Comparison of ENCODE assay signal across 15 mouse cellular contexts in the genomic region with DNA sequence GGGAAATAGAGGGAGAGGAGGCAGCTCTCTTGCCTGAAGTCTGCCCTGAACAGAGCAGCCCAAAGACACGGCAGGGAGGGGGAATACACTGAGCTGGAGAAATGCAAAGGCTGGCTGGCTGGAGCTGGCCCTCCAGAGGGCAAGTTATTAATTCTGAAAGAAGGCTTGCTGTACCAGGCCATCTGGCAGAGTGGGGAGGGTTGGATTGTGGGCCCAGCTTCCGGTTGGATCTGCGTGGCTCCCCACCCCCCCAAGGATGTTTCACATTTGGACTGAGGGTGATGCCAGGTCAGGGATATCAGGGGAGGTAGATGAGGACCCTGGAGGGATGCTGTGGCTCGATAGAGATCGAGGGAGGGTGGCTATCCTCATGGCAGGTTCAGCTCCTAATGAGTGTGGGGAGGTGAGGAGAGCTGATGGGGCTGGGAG.
DNase-seq lines count a peak whose midpoint lies in the region; ATAC-seq lines count a peak whose summit lies in the region.
"Had no signal": no experiment of that assay in that cellular context is flagged by ENCODE, and none has a peak within 500 bp of the region (broad histone marks: within the 10 kb centered on the region; RNA-seq: fewer than 3 reads in every experiment).

No protein-coding gene starts in this region.

- H3K27ac ChIP-seq in forebrain, embryonic 11.5 days (ENCODE audit: low read depth, low read length), result peak overlapping the region; percentile 50; the same call in 1 of the 2 replicates
- peak overlapping the region; percentile 71 for H3K27ac ChIP-seq in hindbrain, embryonic 14.5 days
- no peak overlapping the region for H3K27ac ChIP-seq in neural tube, embryonic 12.5 days
- H3K27ac ChIP-seq: heart, embryonic 10.5 days; kidney, postnatal 0 days; limb, embryonic 15.5 days; lung, embryonic 15.5 days; stomach, postnatal 0 days had no signal

- peak; percentile 80 for ATAC-seq in forebrain, embryonic 11.5 days (replicated peaks; ENCODE audit: low FRiP score)
- ATAC-seq in hindbrain, embryonic 14.5 days (ENCODE audit: low FRiP score), result peak; percentile 79
- peak; percentile 78 for ATAC-seq in neural tube, embryonic 12.5 days (ENCODE audit: low FRiP score, low read depth)
- ATAC-seq in erythroblast, adult 5-6 weeks (replicated peaks; ENCODE audit: low FRiP score, poor library complexity, severe bottlenecking), result no peak

- no peaks in the 10 kb centered on the region for H3K36me3 ChIP-seq in forebrain, embryonic 11.5 days (ENCODE audit: control insufficient read depth, insufficient read depth, low read length)
- H3K36me3 ChIP-seq in hindbrain, embryonic 14.5 days (replicated peaks; ENCODE audit: control insufficient read depth, insufficient read depth), result no peaks in the 10 kb centered on the region
- H3K36me3 ChIP-seq in neural tube, embryonic 12.5 days, result no peaks in the 10 kb centered on the region
- H3K36me3 ChIP-seq: heart, embryonic 10.5 days; limb, embryonic 15.5 days; lung, embryonic 15.5 days had no signal

- intact Hi-C loops in left cerebral cortex, postnatal 4 days (cut with DNase I), result no loop called here
- intact Hi-C loops in left cerebral cortex, postnatal 36 days (cut with DNase I), result no loop called here

- H3K4me2 ChIP-seq in forebrain, embryonic 11.5 days (ENCODE audit: low read depth, low read length, severe bottlenecking), result peak overlapping the region; percentile 18; the same call in 1 of the 2 replicates
- H3K4me2 ChIP-seq in hindbrain, embryonic 14.5 days (replicated peaks), result peak overlapping the region; percentile 23; the same call in 1 of the 2 replicates
- peak overlapping the region; percentile 40 for H3K4me2 ChIP-seq in neural tube, embryonic 12.5 days (replicated peaks)
- H3K4me2 ChIP-seq: limb, embryonic 15.5 days; lung, embryonic 15.5 days had no signal

- H3K9ac ChIP-seq in forebrain, embryonic 11.5 days (ENCODE audit: low read length), result no peak overlapping the region
- no peak overlapping the region for H3K9ac ChIP-seq in hindbrain, embryonic 14.5 days
- H3K9ac ChIP-seq in neural tube, embryonic 12.5 days, result no peak overlapping the region
- H3K9ac ChIP-seq: limb, embryonic 15.5 days; lung, embryonic 15.5 days had no signal

- H3K27me3 ChIP-seq in forebrain, embryonic 11.5 days (ENCODE audit: control insufficient read depth, insufficient read depth, low read length), result peaks cover 2% of the 10 kb centered on the region; the same call in 1 of the 2 replicates
- H3K27me3 ChIP-seq in hindbrain, embryonic 14.5 days (ENCODE audit: control insufficient read depth, insufficient read depth, low read length), result no peaks in the 10 kb centered on the region
- peaks cover 11% of the 10 kb centered on the region for H3K27me3 ChIP-seq in neural tube, embryonic 12.5 days (replicated peaks)
- H3K27me3 ChIP-seq: limb, embryonic 15.5 days; lung, embryonic 15.5 days had no signal

- WGBS in forebrain, embryonic 11.5 days, result 29% methylated on average over 5 of the region's 5 CpGs
- 19% methylated on average over 5 of the region's 5 CpGs for WGBS in hindbrain, embryonic 14.5 days
- 17% methylated on average over 5 of the region's 5 CpGs for WGBS in neural tube, embryonic 12.5 days

- DNase-seq in left cerebral cortex, postnatal 4 days, result peak; percentile 70
- DNase-seq in left cerebral cortex, postnatal 36 days (ENCODE audit: low spot score in 2 of 2), result no peak
- peak; percentile 73 for DNase-seq in forebrain, embryonic 11.5 days (ENCODE audit: low spot score)
- peak; percentile 38 for DNase-seq in hindbrain, embryonic 14.5 days (ENCODE audit: low spot score)
- no peak for DNase-seq in layer of hippocampus, adult 8-10 months (ENCODE audit: low spot score in 2 of 2)
- no peak for DNase-seq in kidney, adult 8-10 months
- DNase-seq: layer of hippocampus, postnatal 36 days; spleen, adult 18-20 months had no signal

- peaks cover 11% of the 10 kb centered on the region for H3K4me1 ChIP-seq in forebrain, embryonic 11.5 days (replicated peaks; ENCODE audit: control insufficient read depth, insufficient read depth, low read length)
- H3K4me1 ChIP-seq in hindbrain, embryonic 14.5 days (replicated peaks; ENCODE audit: control insufficient read depth, insufficient read depth, low read length), result peaks cover 30% of the 10 kb centered on the region
- peaks cover 32% of the 10 kb centered on the region for H3K4me1 ChIP-seq in neural tube, embryonic 12.5 days
- H3K4me1 ChIP-seq: heart, embryonic 10.5 days; lung, embryonic 15.5 days had no signal

- H3K9me3 ChIP-seq in forebrain, embryonic 11.5 days (ENCODE audit: control insufficient read depth, low read length), result no peaks in the 10 kb centered on the region
- no peaks in the 10 kb centered on the region for H3K9me3 ChIP-seq in hindbrain, embryonic 14.5 days (ENCODE audit: control insufficient read depth, low read length)
- H3K9me3 ChIP-seq in neural tube, embryonic 12.5 days, result no peaks in the 10 kb centered on the region
- H3K9me3 ChIP-seq: heart, embryonic 10.5 days; limb, embryonic 15.5 days; lung, embryonic 15.5 days had no signal

- no peak overlapping the region for H3K4me3 ChIP-seq in forebrain, embryonic 11.5 days (ENCODE audit: low read depth, low read length)
- no peak overlapping the region for H3K4me3 ChIP-seq in hindbrain, embryonic 14.5 days (replicated peaks; ENCODE audit: low read length)
- no peak overlapping the region for H3K4me3 ChIP-seq in neural tube, embryonic 12.5 days
- H3K4me3 ChIP-seq: heart, embryonic 10.5 days; limb, embryonic 15.5 days; lung, embryonic 15.5 days had no signal

Comparison
In these comparisons a context has a peak if more than half of its experiments do, and no peak if none do; other contexts are left out.
1. DNase-seq: peak in left cerebral cortex, postnatal 4 days (single experiment), forebrain, embryonic 11.5 days (single experiment) and hindbrain, embryonic 14.5 days (single experiment); none in left cerebral cortex, postnatal 36 days (0 of 2), layer of hippocampus, adult 8-10 months (0 of 2) and kidney, adult 8-10 months (0 of 2).
2. Peak in every context shown above with its lines, with median percentiles within 50 percentile points of each other: H3K4me2 ChIP-seq.